Comparison of ENCODE assay signal across 15 mouse cellular contexts in the genomic region with DNA sequence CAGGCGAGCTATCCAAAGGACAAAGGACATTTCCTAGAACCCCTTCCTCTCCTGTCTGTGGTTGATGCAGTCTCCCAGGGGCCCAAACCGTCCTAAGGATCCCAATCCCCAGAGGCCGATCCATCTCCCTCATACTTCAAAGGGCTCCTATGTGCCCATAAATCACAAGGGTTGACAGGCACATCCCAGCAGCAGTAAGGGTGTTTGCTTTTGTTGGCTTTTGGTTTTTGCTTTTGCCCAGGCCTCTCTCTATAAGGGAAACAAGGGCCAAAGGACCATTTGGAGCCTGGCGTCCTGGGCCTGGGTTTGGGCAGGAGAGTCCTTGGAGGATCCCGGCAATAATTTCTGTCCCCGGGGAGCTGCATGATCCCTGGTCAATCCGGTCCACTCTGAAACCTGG. TPM values are rescaled to one million over a fixed set of nuclear protein-coding genes. Genes with fewer than 3 reads are reported as not detected.
DNase-seq lines count a peak whose midpoint lies in the region; ATAC-seq and TF ChIP-seq lines count a peak whose summit lies in the region.
"Had no signal": no experiment of that assay in that cellular context is flagged by ENCODE, and none has a peak within 500 bp of the region (broad histone marks: within the 10 kb centered on the region; RNA-seq: fewer than 3 reads in every experiment).

No protein-coding gene starts in this region.

- no peak for ATAC-seq in heart, embryonic 11.5 days (replicated peaks; ENCODE audit: insufficient number of reproducible peaks, low FRiP score, low TSS enrichment)
- ATAC-seq in intestine, embryonic 15.5 days, result no peak
- no peak for ATAC-seq in intestine, postnatal 0 days
- ATAC-seq in embryonic facial prominence, embryonic 13.5 days (ENCODE audit: insufficient number of reproducible peaks, insufficient read depth, low FRiP score, low TSS enrichment, low read depth), result no peak
- ATAC-seq: forebrain, embryonic 15.5 days had no signal

- no peak overlapping the region for H3K4me3 ChIP-seq in heart, embryonic 10.5 days
- H3K4me3 ChIP-seq in heart, embryonic 11.5 days (ENCODE audit: low read depth, low read length), result no peak overlapping the region
- no peak overlapping the region for H3K4me3 ChIP-seq in intestine, embryonic 15.5 days (replicated peaks)
- no peak overlapping the region for H3K4me3 ChIP-seq in intestine, postnatal 0 days (ENCODE audit: low read depth, low read length)
- no peak overlapping the region for H3K4me3 ChIP-seq in embryonic facial prominence, embryonic 13.5 days
- H3K4me3 ChIP-seq: forebrain, embryonic 15.5 days; limb, embryonic 10.5 days had no signal

- peak overlapping the region; percentile 72 for H3K27ac ChIP-seq in heart, embryonic 10.5 days
- no peak overlapping the region for H3K27ac ChIP-seq in heart, embryonic 11.5 days (ENCODE audit: low read depth, low read length)
- peak overlapping the region; percentile 1; the same call in 1 of the 2 replicates for H3K27ac ChIP-seq in intestine, embryonic 15.5 days
- H3K27ac ChIP-seq in intestine, postnatal 0 days (ENCODE audit: low read depth, low read length), result no peak overlapping the region
- no peak overlapping the region; the same call in 1 of the 2 replicates for H3K27ac ChIP-seq in embryonic facial prominence, embryonic 13.5 days
- H3K27ac ChIP-seq: forebrain, embryonic 15.5 days; limb, embryonic 10.5 days; liver, embryonic 14.5 days had no signal

- no peak overlapping the region for H3K4me2 ChIP-seq in heart, embryonic 11.5 days
- 0 out of 2 replicates have a peak overlapping the region, but pooled peaks have one; percentile 12 for H3K4me2 ChIP-seq in intestine, embryonic 15.5 days (replicated peaks)
- H3K4me2 ChIP-seq in intestine, postnatal 0 days (replicated peaks; ENCODE audit: low read depth), result no peak overlapping the region
- peak overlapping the region; percentile 14; the same call in 1 of the 2 replicates for H3K4me2 ChIP-seq in embryonic facial prominence, embryonic 13.5 days
- H3K4me2 ChIP-seq: forebrain, embryonic 15.5 days had no signal

- H3K9me3 ChIP-seq in heart, embryonic 10.5 days, result no peaks in the 10 kb centered on the region
- no peaks in the 10 kb centered on the region for H3K9me3 ChIP-seq in heart, embryonic 11.5 days (replicated peaks; ENCODE audit: control insufficient read depth, low read length)
- no peaks in the 10 kb centered on the region for H3K9me3 ChIP-seq in intestine, embryonic 15.5 days
- no peaks in the 10 kb centered on the region for H3K9me3 ChIP-seq in intestine, postnatal 0 days (ENCODE audit: control insufficient read depth)
- no peaks in the 10 kb centered on the region for H3K9me3 ChIP-seq in embryonic facial prominence, embryonic 13.5 days
- H3K9me3 ChIP-seq: forebrain, embryonic 15.5 days; limb, embryonic 10.5 days had no signal

- no peak for TF ChIP-seq CTCF in intestine, postnatal 0 days (IDR thresholded peaks at IDR 0.05; ENCODE audit: low read depth)

- 50% methylated on average over 7 of the region's 7 CpGs for WGBS in heart, embryonic 10.5 days
- 46% methylated on average over 7 of the region's 7 CpGs for WGBS in heart, embryonic 11.5 days (ENCODE audit: insufficient replicate concordance)
- 28% methylated on average over 7 of the region's 7 CpGs for WGBS in intestine, embryonic 15.5 days
- WGBS in intestine, postnatal 0 days, result 41% methylated on average over 7 of the region's 7 CpGs
- 77% methylated on average over 7 of the region's 7 CpGs for WGBS in embryonic facial prominence, embryonic 13.5 days

- H3K4me1 ChIP-seq in heart, embryonic 10.5 days, result peaks cover 82% of the 10 kb centered on the region
- H3K4me1 ChIP-seq in heart, embryonic 11.5 days (ENCODE audit: control insufficient read depth, insufficient read depth, low read length), result peaks cover 72% of the 10 kb centered on the region
- H3K4me1 ChIP-seq in intestine, embryonic 15.5 days (replicated peaks), result peaks cover 41% of the 10 kb centered on the region
- H3K4me1 ChIP-seq in intestine, postnatal 0 days (replicated peaks; ENCODE audit: control insufficient read depth, insufficient read depth, low read length), result 0 out of 2 replicates have a peak, but pooled peaks cover 6% of the 10 kb centered on the region
- peaks cover 83% of the 10 kb centered on the region for H3K4me1 ChIP-seq in embryonic facial prominence, embryonic 13.5 days
- H3K4me1 ChIP-seq: forebrain, embryonic 15.5 days had no signal

- H3K9ac ChIP-seq in heart, embryonic 11.5 days (ENCODE audit: low read depth, low read length), result no peak overlapping the region
- H3K9ac ChIP-seq in intestine, embryonic 15.5 days, result no peak overlapping the region
- no peak overlapping the region for H3K9ac ChIP-seq in intestine, postnatal 0 days (ENCODE audit: low read depth, low read length)
- 0 out of 2 replicates have a peak overlapping the region, but pooled peaks have one; percentile 12 for H3K9ac ChIP-seq in embryonic facial prominence, embryonic 13.5 days
- H3K9ac ChIP-seq: forebrain, embryonic 15.5 days; liver, embryonic 14.5 days had no signal

- DNase-seq in heart, embryonic 10.5 days (ENCODE audit: low spot score), result no peak
- peak; percentile 19 to 48 for DNase-seq in adrenal gland, postnatal 36 days
- DNase-seq in frontal cortex, postnatal 14 days (ENCODE audit: low spot score in 2 of 2), result no peak
- DNase-seq: cerebellum, adult 11 months; cerebellum, postnatal 36 days; gastrocnemius, postnatal 14 days; kidney, postnatal 14 days had no signal

- H3K36me3 ChIP-seq in heart, embryonic 10.5 days, result no peaks in the 10 kb centered on the region
- H3K36me3 ChIP-seq in heart, embryonic 11.5 days (ENCODE audit: control insufficient read depth, insufficient read depth, low read length), result no peaks in the 10 kb centered on the region
- no peaks in the 10 kb centered on the region for H3K36me3 ChIP-seq in intestine, embryonic 15.5 days
- H3K36me3 ChIP-seq in intestine, postnatal 0 days (ENCODE audit: control insufficient read depth, insufficient read depth), result no peaks in the 10 kb centered on the region
- no peaks in the 10 kb centered on the region for H3K36me3 ChIP-seq in embryonic facial prominence, embryonic 13.5 days
- H3K36me3 ChIP-seq: forebrain, embryonic 15.5 days had no signal

- H3K27me3 ChIP-seq in heart, embryonic 10.5 days (ENCODE audit: insufficient read depth, poor library complexity, severe bottlenecking), result no peaks in the 10 kb centered on the region
- no peaks in the 10 kb centered on the region for H3K27me3 ChIP-seq in heart, embryonic 11.5 days (ENCODE audit: control insufficient read depth, insufficient read depth, low read length)
- H3K27me3 ChIP-seq in intestine, embryonic 15.5 days (replicated peaks), result no peaks in the 10 kb centered on the region
- H3K27me3 ChIP-seq in intestine, postnatal 0 days (replicated peaks; ENCODE audit: control insufficient read depth, insufficient read depth, low read length), result no peaks in the 10 kb centered on the region
- H3K27me3 ChIP-seq in embryonic facial prominence, embryonic 13.5 days, result no peaks in the 10 kb centered on the region
- H3K27me3 ChIP-seq: forebrain, embryonic 15.5 days had no signal

RNA-seq across cellular contexts. Expression of a gene that starts 9.5 kb away (rescaled TPM):
- 25.8 and 27.8 TPM in 2 replicates for polyA plus RNA-seq in heart, embryonic 10.5 days (2016; fragmentation: Nextera tagmentation; extraction: Ambion mirVana)
- polyA plus RNA-seq in heart, embryonic 11.5 days (2014; fragmentation: Nextera tagmentation; extraction: Ambion mirVana), result 10.2 and 12.6 TPM in 2 replicates
- polyA plus RNA-seq in intestine, embryonic 15.5 days (2015; fragmentation: Nextera tagmentation; extraction: Ambion mirVana), result 18.8 and 19.3 TPM in 2 replicates
- 8.3 and 9.8 TPM in 2 replicates for polyA plus RNA-seq in intestine, postnatal 0 days (2015; fragmentation: Nextera tagmentation; extraction: Ambion mirVana)
- 1 to 10 TPM; 5.3 to 7.6 TPM for total RNA-seq in adrenal gland, postnatal 36 days (2021)
- polyA plus RNA-seq in embryonic facial prominence, embryonic 13.5 days (2015; fragmentation: Nextera tagmentation; extraction: Ambion mirVana), result 25.8 and 27.4 TPM in 2 replicates
- total RNA-seq: neutrophil, adult 5-6 weeks had no signal

Comparison
In these comparisons a context has a peak if more than half of its experiments do, and no peak if none do; other contexts are left out.
1. H3K27ac ChIP-seq: peak in heart, embryonic 10.5 days (single experiment) and intestine, embryonic 15.5 days (single experiment); none in heart, embryonic 11.5 days (single experiment), intestine, postnatal 0 days (single experiment) and embryonic facial prominence, embryonic 13.5 days (single experiment).
2. H3K4me2 ChIP-seq: peak in intestine, embryonic 15.5 days (single experiment) and embryonic facial prominence, embryonic 13.5 days (single experiment); none in heart, embryonic 11.5 days (single experiment) and intestine, postnatal 0 days (single experiment).
3. DNase-seq: peak in adrenal gland, postnatal 36 days (2 of 2); none in heart, embryonic 10.5 days (single experiment) and frontal cortex, postnatal 14 days (0 of 2).